ENCODE assay signal across 15 mouse cellular contexts in genomic region chr7:100479823-100480164, GRCm38 (mm10). TPM values are rescaled to one million over a fixed set of nuclear protein-coding genes. Genes with fewer than 3 reads are reported as not detected.
A peak's percentile ranks its signal among the peaks of the same experiment; 100 is the strongest.
DNase-seq lines count a peak whose midpoint lies in the region; ATAC-seq and TF ChIP-seq lines count a peak whose summit lies in the region.
"Had no signal": no experiment of that assay in that cellular context is flagged by ENCODE, and none has a peak within 500 bp of the region (broad histone marks: within the 10 kb centered on the region; RNA-seq: fewer than 3 reads in every experiment).

No protein-coding gene starts in this region.

- no peak overlapping the region for H3K4me3 ChIP-seq in hindbrain, embryonic 16.5 days (ENCODE audit: low read length)
- H3K4me3 ChIP-seq in hindbrain, embryonic 11.5 days (ENCODE audit: low read depth, low read length), result no peak overlapping the region
- no peak overlapping the region for H3K4me3 ChIP-seq in midbrain, postnatal 0 days (ENCODE audit: low read depth, low read length)
- no peak overlapping the region for H3K4me3 ChIP-seq in midbrain, embryonic 10.5 days
- H3K4me3 ChIP-seq in embryonic facial prominence, embryonic 15.5 days (replicated peaks), result no peak overlapping the region
- no peak overlapping the region for H3K4me3 ChIP-seq in stomach, embryonic 15.5 days (replicated peaks)
- H3K4me3 ChIP-seq: layer of hippocampus, adult 2 months; liver, embryonic 15.5 days had no signal

- no peaks in the 10 kb centered on the region for H3K9me3 ChIP-seq in hindbrain, embryonic 16.5 days (ENCODE audit: control insufficient read depth, low read length)
- H3K9me3 ChIP-seq in hindbrain, embryonic 11.5 days (ENCODE audit: control insufficient read depth, low read length), result no peaks in the 10 kb centered on the region
- no peaks in the 10 kb centered on the region for H3K9me3 ChIP-seq in midbrain, postnatal 0 days (ENCODE audit: low read length)
- no peaks in the 10 kb centered on the region for H3K9me3 ChIP-seq in midbrain, embryonic 10.5 days (replicated peaks)
- H3K9me3 ChIP-seq in embryonic facial prominence, embryonic 15.5 days (replicated peaks), result no peaks in the 10 kb centered on the region
- no peaks in the 10 kb centered on the region for H3K9me3 ChIP-seq in stomach, embryonic 15.5 days
- H3K9me3 ChIP-seq: liver, embryonic 15.5 days had no signal

- no peak overlapping the region for H3K9ac ChIP-seq in hindbrain, embryonic 16.5 days (ENCODE audit: low read depth, low read length)
- H3K9ac ChIP-seq in hindbrain, embryonic 11.5 days (ENCODE audit: low read depth, low read length), result no peak overlapping the region
- H3K9ac ChIP-seq in midbrain, postnatal 0 days (replicated peaks; ENCODE audit: low read length, poor library complexity, severe bottlenecking), result no peak overlapping the region
- no peak overlapping the region for H3K9ac ChIP-seq in embryonic facial prominence, embryonic 15.5 days
- no peak overlapping the region for H3K9ac ChIP-seq in stomach, embryonic 15.5 days
- H3K9ac ChIP-seq: liver, embryonic 15.5 days had no signal

- 0 out of 2 replicates have a peak, but pooled peaks have one; percentile 14 for ATAC-seq in hindbrain, embryonic 16.5 days
- no peak for ATAC-seq in hindbrain, embryonic 11.5 days (ENCODE audit: low FRiP score)
- ATAC-seq in midbrain, postnatal 0 days (ENCODE audit: low FRiP score), result no peak
- 0 out of 2 replicates have a peak, but pooled peaks have one; percentile 25 for ATAC-seq in embryonic facial prominence, embryonic 15.5 days (ENCODE audit: insufficient number of reproducible peaks, low FRiP score, low TSS enrichment, low read depth)
- peak; percentile 63 for ATAC-seq in stomach, embryonic 15.5 days (ENCODE audit: insufficient read depth, low FRiP score, low read depth)

- 64% methylated on average over 15 of the region's 15 CpGs for WGBS in hindbrain, embryonic 16.5 days
- 77% methylated on average over 15 of the region's 15 CpGs for WGBS in hindbrain, embryonic 11.5 days
- 72% methylated on average over 15 of the region's 15 CpGs for WGBS in midbrain, postnatal 0 days
- WGBS in midbrain, embryonic 10.5 days, result 75% methylated on average over 15 of the region's 15 CpGs
- WGBS in embryonic facial prominence, embryonic 15.5 days, result 65% methylated on average over 15 of the region's 15 CpGs
- 62% methylated on average over 15 of the region's 15 CpGs for WGBS in stomach, embryonic 15.5 days

- H3K4me2 ChIP-seq in hindbrain, embryonic 16.5 days (ENCODE audit: low read length), result no peak overlapping the region
- no peak overlapping the region for H3K4me2 ChIP-seq in hindbrain, embryonic 11.5 days (replicated peaks; ENCODE audit: low read depth, low read length)
- H3K4me2 ChIP-seq in midbrain, postnatal 0 days (ENCODE audit: low read depth, low read length, poor library complexity, severe bottlenecking), result no peak overlapping the region
- H3K4me2 ChIP-seq in embryonic facial prominence, embryonic 15.5 days (replicated peaks), result no peak overlapping the region
- 0 out of 2 replicates have a peak overlapping the region, but pooled peaks have one; percentile 13 for H3K4me2 ChIP-seq in stomach, embryonic 15.5 days
- H3K4me2 ChIP-seq: liver, embryonic 15.5 days had no signal

- DNase-seq in hindbrain, embryonic 11.5 days (ENCODE audit: low spot score), result no peak
- DNase-seq in midbrain, postnatal 0 days (ENCODE audit: low spot score), result peak; percentile 25
- no peak for DNase-seq in midbrain, embryonic 10.5 days (ENCODE audit: low spot score)
- DNase-seq in layer of hippocampus, adult 8-10 months (ENCODE audit: low spot score in 2 of 2), result no peak
- no peak for DNase-seq in left cerebral cortex, postnatal 36 days (ENCODE audit: low spot score in 2 of 2)
- DNase-seq: adrenal gland, adult 2 months; cerebellum, adult 8-10 months; lung, postnatal 4 days had no signal

- no peaks in the 10 kb centered on the region for H3K36me3 ChIP-seq in hindbrain, embryonic 16.5 days (ENCODE audit: control insufficient read depth, insufficient read depth, low read length)
- no peaks in the 10 kb centered on the region for H3K36me3 ChIP-seq in hindbrain, embryonic 11.5 days (ENCODE audit: control insufficient read depth, insufficient read depth, low read length)
- H3K36me3 ChIP-seq in midbrain, postnatal 0 days (ENCODE audit: insufficient read depth, low read length), result no peaks in the 10 kb centered on the region
- no peaks in the 10 kb centered on the region for H3K36me3 ChIP-seq in midbrain, embryonic 10.5 days
- H3K36me3 ChIP-seq in embryonic facial prominence, embryonic 15.5 days, result no peaks in the 10 kb centered on the region
- H3K36me3 ChIP-seq in stomach, embryonic 15.5 days, result no peaks in the 10 kb centered on the region
- H3K36me3 ChIP-seq: liver, embryonic 15.5 days had no signal

- no peaks in the 10 kb centered on the region for H3K27me3 ChIP-seq in hindbrain, embryonic 16.5 days (replicated peaks; ENCODE audit: control insufficient read depth, insufficient read depth, low read length)
- no peaks in the 10 kb centered on the region for H3K27me3 ChIP-seq in hindbrain, embryonic 11.5 days (ENCODE audit: control insufficient read depth, insufficient read depth, low read length)
- H3K27me3 ChIP-seq in midbrain, postnatal 0 days (ENCODE audit: insufficient read depth, low read length), result no peaks in the 10 kb centered on the region
- H3K27me3 ChIP-seq in midbrain, embryonic 10.5 days (ENCODE audit: low read depth, poor library complexity, severe bottlenecking), result no peaks in the 10 kb centered on the region
- no peaks in the 10 kb centered on the region for H3K27me3 ChIP-seq in embryonic facial prominence, embryonic 15.5 days
- no peaks in the 10 kb centered on the region for H3K27me3 ChIP-seq in stomach, embryonic 15.5 days (replicated peaks)
- H3K27me3 ChIP-seq: liver, embryonic 15.5 days had no signal

- TF ChIP-seq CTCF in midbrain, postnatal 0 days (IDR thresholded peaks at IDR 0.05), result no peak

- H3K4me1 ChIP-seq in hindbrain, embryonic 16.5 days (ENCODE audit: control insufficient read depth, insufficient read depth, low read depth, low read length), result no peaks in the 10 kb centered on the region
- 0 out of 2 replicates have a peak, but pooled peaks cover 3% of the 10 kb centered on the region for H3K4me1 ChIP-seq in hindbrain, embryonic 11.5 days (replicated peaks; ENCODE audit: control insufficient read depth, insufficient read depth, low read length)
- no peaks in the 10 kb centered on the region for H3K4me1 ChIP-seq in midbrain, postnatal 0 days (ENCODE audit: insufficient read depth, low read length)
- H3K4me1 ChIP-seq in midbrain, embryonic 10.5 days, result no peaks in the 10 kb centered on the region
- H3K4me1 ChIP-seq in embryonic facial prominence, embryonic 15.5 days, result peaks cover under 1% of the 10 kb centered on the region; the same call in 1 of the 2 replicates
- no peaks in the 10 kb centered on the region for H3K4me1 ChIP-seq in stomach, embryonic 15.5 days

- H3K27ac ChIP-seq in hindbrain, embryonic 16.5 days (ENCODE audit: low read depth, low read length), result no peak overlapping the region
- no peak overlapping the region for H3K27ac ChIP-seq in hindbrain, embryonic 11.5 days (ENCODE audit: low read depth, low read length)
- H3K27ac ChIP-seq in midbrain, postnatal 0 days (ENCODE audit: low read depth, low read length), result no peak overlapping the region
- H3K27ac ChIP-seq in midbrain, embryonic 10.5 days (replicated peaks), result no peak overlapping the region; the same call in 1 of the 2 replicates
- no peak overlapping the region for H3K27ac ChIP-seq in embryonic facial prominence, embryonic 15.5 days (replicated peaks)
- no peak overlapping the region for H3K27ac ChIP-seq in stomach, embryonic 15.5 days
- H3K27ac ChIP-seq: layer of hippocampus, adult 2 months; liver, embryonic 15.5 days had no signal

- intact Hi-C loops in left cerebral cortex, postnatal 36 days (cut with DNase I), result no loop called here

RNA-seq across cellular contexts. Expression of gene Ucp3, which starts 7.0 kb away (rescaled TPM):
- 0.06 and 0.15 TPM in 2 replicates for polyA plus RNA-seq in hindbrain, embryonic 16.5 days (2015; fragmentation: Nextera tagmentation; extraction: Ambion mirVana)
- polyA plus RNA-seq in hindbrain, embryonic 11.5 days (2014; fragmentation: Nextera tagmentation; extraction: Ambion mirVana), result not detected in 2 replicates
- not detected in 2 replicates for total RNA-seq in midbrain, postnatal 0 days (2014; rRNA removed)
- polyA plus RNA-seq in midbrain, postnatal 0 days (2015; fragmentation: Nextera tagmentation; extraction: Ambion mirVana), result 0.06 and 0.16 TPM in 2 replicates
- not detected in 2 replicates for polyA plus RNA-seq in midbrain, embryonic 10.5 days (2016; fragmentation: Nextera tagmentation; extraction: Ambion mirVana)
- polyA plus RNA-seq in embryonic facial prominence, embryonic 15.5 days (2015; fragmentation: Nextera tagmentation; extraction: Ambion mirVana), result 0.17 and 0.20 TPM in 2 replicates
- 0.05 TPM in 2 replicates for polyA plus RNA-seq in stomach, embryonic 15.5 days (2015; fragmentation: Nextera tagmentation; extraction: Ambion mirVana)
- 1 to 10 TPM; 2.1 to 2.9 (median 2.2) TPM for total RNA-seq in layer of hippocampus, adult 8-10 months (2022)
- total RNA-seq in left cerebral cortex, postnatal 36 days (2021), result 1 to 10 TPM; 2.3 to 2.8 TPM
- total RNA-seq: granulocyte monocyte progenitor cell, adult 5-6 weeks had no signal
- polyA plus RNA-seq: neural tube, embryonic 14.5 days had no signal

RNA-seq across cellular contexts. Expression of gene Ucp2, which starts 13.3 kb away (rescaled TPM):
- polyA plus RNA-seq in hindbrain, embryonic 16.5 days (2015; fragmentation: Nextera tagmentation; extraction: Ambion mirVana), result 85.7 and 88.9 TPM in 2 replicates
- polyA plus RNA-seq in hindbrain, embryonic 11.5 days (2014; fragmentation: Nextera tagmentation; extraction: Ambion mirVana), result 97.7 and 99.6 TPM in 2 replicates
- 93.0 and 118 TPM in 2 replicates for total RNA-seq in midbrain, postnatal 0 days (2014; rRNA removed)
- 99.5 and 99.9 TPM in 2 replicates for polyA plus RNA-seq in midbrain, postnatal 0 days (2015; fragmentation: Nextera tagmentation; extraction: Ambion mirVana)
- 81.4 and 93.1 TPM in 2 replicates for polyA plus RNA-seq in midbrain, embryonic 10.5 days (2016; fragmentation: Nextera tagmentation; extraction: Ambion mirVana)
- polyA plus RNA-seq in embryonic facial prominence, embryonic 15.5 days (2015; fragmentation: Nextera tagmentation; extraction: Ambion mirVana), result 227 and 228 TPM in 2 replicates
- polyA plus RNA-seq in stomach, embryonic 15.5 days (2015; fragmentation: Nextera tagmentation; extraction: Ambion mirVana), result 308 and 326 TPM in 2 replicates
- 100 to 1,000 TPM in 2 of 4 experiments, 10 to 100 TPM in 2; 40.3 to 175 (median 106) TPM for total RNA-seq in layer of hippocampus, adult 8-10 months (2022)
- 10 to 100 TPM; 76.5 to 90.0 TPM for total RNA-seq in left cerebral cortex, postnatal 36 days (2021)

RNA-seq across cellular contexts. Expression of gene Dnajb13, which starts 35.0 kb away (rescaled TPM):
- 6.8 and 8.6 TPM in 2 replicates for polyA plus RNA-seq in hindbrain, embryonic 16.5 days (2015; fragmentation: Nextera tagmentation; extraction: Ambion mirVana)
- 7.1 and 7.8 TPM in 2 replicates for polyA plus RNA-seq in hindbrain, embryonic 11.5 days (2014; fragmentation: Nextera tagmentation; extraction: Ambion mirVana)
- 4.1 and 4.3 TPM in 2 replicates for total RNA-seq in midbrain, postnatal 0 days (2014; rRNA removed)
- 2.9 and 3.2 TPM in 2 replicates for polyA plus RNA-seq in midbrain, postnatal 0 days (2015; fragmentation: Nextera tagmentation; extraction: Ambion mirVana)
- 0.42 and 0.81 TPM in 2 replicates for polyA plus RNA-seq in midbrain, embryonic 10.5 days (2016; fragmentation: Nextera tagmentation; extraction: Ambion mirVana)
- 5.4 and 9.8 TPM in 2 replicates for polyA plus RNA-seq in embryonic facial prominence, embryonic 15.5 days (2015; fragmentation: Nextera tagmentation; extraction: Ambion mirVana)
- polyA plus RNA-seq in stomach, embryonic 15.5 days (2015; fragmentation: Nextera tagmentation; extraction: Ambion mirVana), result 0.52 and 0.74 TPM in 2 replicates
- total RNA-seq in layer of hippocampus, adult 8-10 months (2022), result under 1 TPM in 3 of 4 experiments, not detected in 1; 0.38 to 0.98 (median 0.41) TPM
- total RNA-seq in left cerebral cortex, postnatal 36 days (2021), result under 1 TPM; 0.39 to 0.45 TPM
- total RNA-seq: granulocyte monocyte progenitor cell, adult 5-6 weeks had no signal

RNA-seq across cellular contexts. Expression of gene Coa4, which starts 57.1 kb away (rescaled TPM):
- 14.1 and 17.3 TPM in 2 replicates for polyA plus RNA-seq in hindbrain, embryonic 16.5 days (2015; fragmentation: Nextera tagmentation; extraction: Ambion mirVana)
- polyA plus RNA-seq in hindbrain, embryonic 11.5 days (2014; fragmentation: Nextera tagmentation; extraction: Ambion mirVana), result 20.6 and 22.8 TPM in 2 replicates
- 3.9 and 7.5 TPM in 2 replicates for total RNA-seq in midbrain, postnatal 0 days (2014; rRNA removed)
- polyA plus RNA-seq in midbrain, postnatal 0 days (2015; fragmentation: Nextera tagmentation; extraction: Ambion mirVana), result 5.7 and 6.5 TPM in 2 replicates
- polyA plus RNA-seq in midbrain, embryonic 10.5 days (2016; fragmentation: Nextera tagmentation; extraction: Ambion mirVana), result 22.0 and 22.8 TPM in 2 replicates
- 19.7 and 20.8 TPM in 2 replicates for polyA plus RNA-seq in embryonic facial prominence, embryonic 15.5 days (2015; fragmentation: Nextera tagmentation; extraction: Ambion mirVana)
- 31.5 and 32.7 TPM in 2 replicates for polyA plus RNA-seq in stomach, embryonic 15.5 days (2015; fragmentation: Nextera tagmentation; extraction: Ambion mirVana)
- 1 to 10 TPM; 7.9 to 9.9 (median 9.2) TPM for total RNA-seq in layer of hippocampus, adult 8-10 months (2022)
- 10 to 100 TPM in 1 of 2 experiments, 1 to 10 TPM in 1; 8.5 to 10.8 TPM for total RNA-seq in left cerebral cortex, postnatal 36 days (2021)

Comparison
In these comparisons a context has a peak if more than half of its experiments do, and no peak if none do; other contexts are left out.
1. ATAC-seq: peak in hindbrain, embryonic 16.5 days (single experiment), embryonic facial prominence, embryonic 15.5 days (single experiment) and stomach, embryonic 15.5 days (single experiment); none in hindbrain, embryonic 11.5 days (single experiment) and midbrain, postnatal 0 days (single experiment).